In genomic region chr6:114900194-114900593, GRCm38 (mm10) we compare ENCODE assay signal across 8 mouse cellular contexts.
A peak's percentile ranks its signal among the peaks of the same experiment; 100 is the strongest.
DNase-seq lines count a peak whose midpoint lies in the region; ATAC-seq and TF ChIP-seq lines count a peak whose summit lies in the region.

No protein-coding gene starts in this region.

- peak overlapping the region; percentile 4; the same call in 1 of the 2 replicates for H3K9ac ChIP-seq in liver, embryonic 12.5 days
- no peak overlapping the region for H3K9ac ChIP-seq in stomach, postnatal 0 days (ENCODE audit: low read length)

- H3K4me1 ChIP-seq in heart, embryonic 10.5 days: peaks cover 82% of the 10 kb centered on the region
- peaks cover 100% of the 10 kb centered on the region for H3K4me1 ChIP-seq in megakaryocyte, embryonic 14.5 days
- peaks cover 74% of the 10 kb centered on the region for H3K4me1 ChIP-seq in liver, embryonic 12.5 days
- peaks cover 9% of the 10 kb centered on the region; the same call in 1 of the 2 replicates for H3K4me1 ChIP-seq in stomach, postnatal 0 days (replicated peaks; ENCODE audit: control insufficient read depth, insufficient read depth)

- TF ChIP-seq EP300 in stomach, postnatal 0 days (optimal IDR thresholded peaks at IDR 0.05): no peak

- no peaks in the 10 kb centered on the region for H3K27me3 ChIP-seq in heart, embryonic 10.5 days (ENCODE audit: insufficient read depth, poor library complexity, severe bottlenecking)
- H3K27me3 ChIP-seq in megakaryocyte, embryonic 14.5 days (replicated peaks): no peaks in the 10 kb centered on the region
- H3K27me3 ChIP-seq in liver, embryonic 12.5 days (replicated peaks): no peaks in the 10 kb centered on the region
- no peaks in the 10 kb centered on the region for H3K27me3 ChIP-seq in stomach, postnatal 0 days (ENCODE audit: control insufficient read depth, insufficient read depth, low read length)

- peak overlapping the region; percentile 72 for H3K4me2 ChIP-seq in liver, embryonic 12.5 days
- H3K4me2 ChIP-seq in stomach, postnatal 0 days (replicated peaks; ENCODE audit: low read depth): peak overlapping the region; percentile 3

- H3K9me3 ChIP-seq in heart, embryonic 10.5 days: no peaks in the 10 kb centered on the region
- H3K9me3 ChIP-seq in megakaryocyte, embryonic 14.5 days: no peaks in the 10 kb centered on the region
- H3K9me3 ChIP-seq in liver, embryonic 12.5 days (replicated peaks): no peaks in the 10 kb centered on the region
- no peaks in the 10 kb centered on the region for H3K9me3 ChIP-seq in stomach, postnatal 0 days (ENCODE audit: control insufficient read depth, low read length)

- no peak overlapping the region; the same call in 1 of the 2 replicates for H3K4me3 ChIP-seq in heart, embryonic 10.5 days
- H3K4me3 ChIP-seq in megakaryocyte, embryonic 14.5 days (replicated peaks): peak overlapping the region; percentile 89
- 0 out of 2 replicates have a peak overlapping the region, but pooled peaks have one; percentile 5 for H3K4me3 ChIP-seq in liver, embryonic 12.5 days
- no peak overlapping the region for H3K4me3 ChIP-seq in stomach, postnatal 0 days (ENCODE audit: low read depth, low read length)

- H3K36me3 ChIP-seq in heart, embryonic 10.5 days: peaks cover 36% of the 10 kb centered on the region
- peaks cover 86% of the 10 kb centered on the region for H3K36me3 ChIP-seq in megakaryocyte, embryonic 14.5 days (replicated peaks; ENCODE audit: low read length)
- H3K36me3 ChIP-seq in liver, embryonic 12.5 days: peaks cover 14% of the 10 kb centered on the region
- H3K36me3 ChIP-seq in stomach, postnatal 0 days (ENCODE audit: control insufficient read depth, insufficient read depth, low read length): no peaks in the 10 kb centered on the region

- peak overlapping the region; percentile 84 for H3K27ac ChIP-seq in heart, embryonic 10.5 days
- H3K27ac ChIP-seq in liver, embryonic 12.5 days: peak overlapping the region; percentile 94
- H3K27ac ChIP-seq in stomach, postnatal 0 days (replicated peaks): peak overlapping the region; percentile 59

- no peak for TF ChIP-seq CTCF in stomach, postnatal 0 days (IDR thresholded peaks at IDR 0.05; ENCODE audit: low read depth)

- WGBS in heart, embryonic 10.5 days: 30% methylated on average over 10 of the region's 10 CpGs
- WGBS in liver, embryonic 12.5 days (ENCODE audit: insufficient replicate concordance): 58% methylated on average over 10 of the region's 10 CpGs
- WGBS in stomach, postnatal 0 days: 47% methylated on average over 10 of the region's 10 CpGs

- DNase-seq in heart, embryonic 10.5 days (ENCODE audit: low spot score): no peak
- DNase-seq in heart, postnatal 4 days: no peak
- DNase-seq in stomach, postnatal 0 days (ENCODE audit: low spot score): no peak
- DNase-seq in embryo, embryonic 10.5 days (ENCODE audit: low spot score): no peak
- no peak for DNase-seq in adrenal gland, postnatal 14 days

- ATAC-seq in megakaryocyte, adult 5-6 weeks (ENCODE audit: poor library complexity, severe bottlenecking): no peak
- no peak for ATAC-seq in liver, embryonic 12.5 days
- ATAC-seq in stomach, postnatal 0 days (ENCODE audit: low FRiP score, low TSS enrichment): no peak

Comparison
In these comparisons a context has a peak if more than half of its experiments do, and no peak if none do; other contexts are left out.
1. H3K4me3 ChIP-seq: peak in megakaryocyte, embryonic 14.5 days (single experiment) and liver, embryonic 12.5 days (single experiment); none in heart, embryonic 10.5 days (single experiment) and stomach, postnatal 0 days (single experiment).
2. Peak in every context shown above with its lines, with median percentiles within 50 percentile points of each other: H3K27ac ChIP-seq.